Mouse (Mus musculus) activated CD4-positive, CD25-positive, alpha-beta regulatory T cell, adult 4 months (primary cell): ENCODE measurements around the gene Zranb2. TPM values are rescaled to one million over a fixed set of nuclear protein-coding genes. Genes with fewer than 3 reads are reported as not detected.

Experiments
- ATAC-seq: one replicate; pipeline ENCODE4 v1.8.0; 2017
- polyA plus RNA-seq, 2 experiments: library from polyadenylated mRNA; unstranded; fragments of 100-300 nt; shearing (Covaris generic); gene quantifications; one replicate each; pipeline ENCODE4 v1.2.1; 2017

Gene Zranb2
- polyA plus RNA-seq, 2 experiments from 2014 or later = 63.6 to 69.8 TPM

DNA sequence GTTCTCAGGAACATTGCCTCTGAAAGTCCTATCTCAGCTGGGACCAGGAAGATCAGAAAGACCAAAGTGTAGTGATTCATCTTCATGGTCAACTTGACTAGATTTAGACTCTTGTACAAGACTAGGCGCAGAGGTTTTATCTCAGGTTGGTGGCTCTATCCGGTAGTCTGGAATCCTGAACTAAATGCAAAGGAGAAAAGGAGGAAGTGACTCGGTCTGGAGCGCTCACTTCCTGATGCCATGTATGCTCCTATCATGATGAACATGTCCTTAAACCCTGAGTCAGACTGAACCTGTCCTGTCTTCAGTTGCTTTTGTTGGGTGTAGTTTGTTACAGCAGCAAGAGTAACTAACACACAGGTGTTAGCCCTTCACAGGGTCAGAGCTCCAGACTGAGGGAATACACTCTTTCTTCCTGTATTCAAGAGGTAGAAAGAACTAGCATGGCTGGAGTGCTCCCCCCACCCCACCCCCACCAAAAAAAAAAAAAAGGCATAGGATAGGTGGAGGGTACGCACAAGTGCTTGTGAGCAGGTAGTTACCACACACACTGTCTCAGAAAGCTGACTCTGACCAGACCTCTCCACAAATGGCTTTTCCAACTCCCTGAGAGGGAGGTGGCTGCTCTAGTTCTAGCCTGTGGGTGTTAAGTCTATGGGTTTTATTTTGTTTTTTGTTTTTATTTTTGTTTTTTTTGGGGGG lies 44.7 kb downstream of the Zranb2 start:
- ATAC-seq = no peak

GRCm38 (mm10) chr3:157579376-157579775 lies 45.4 kb downstream of the Zranb2 start:
- no peak for ATAC-seq

DNA sequence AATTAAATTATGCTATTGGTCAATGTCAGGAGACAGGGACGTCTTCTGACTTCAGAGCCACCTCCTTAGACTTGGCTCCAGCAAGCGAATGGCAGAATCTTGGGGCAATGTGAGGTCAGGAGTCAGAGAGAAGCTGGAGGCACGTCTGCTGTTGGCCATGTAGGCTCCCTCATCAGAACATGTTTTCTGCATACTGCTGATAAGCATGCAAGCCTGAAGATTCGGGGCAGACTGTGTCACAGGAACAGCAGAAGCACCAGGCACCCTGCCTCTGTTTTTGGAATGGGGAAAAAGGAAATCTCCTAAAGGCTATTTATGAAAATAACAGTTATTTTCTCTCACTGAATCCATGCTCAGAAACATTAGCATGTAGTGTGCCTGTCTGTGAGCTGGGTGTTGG lies 46.3 kb downstream of the Zranb2 start:
- ATAC-seq = no peak

DNA sequence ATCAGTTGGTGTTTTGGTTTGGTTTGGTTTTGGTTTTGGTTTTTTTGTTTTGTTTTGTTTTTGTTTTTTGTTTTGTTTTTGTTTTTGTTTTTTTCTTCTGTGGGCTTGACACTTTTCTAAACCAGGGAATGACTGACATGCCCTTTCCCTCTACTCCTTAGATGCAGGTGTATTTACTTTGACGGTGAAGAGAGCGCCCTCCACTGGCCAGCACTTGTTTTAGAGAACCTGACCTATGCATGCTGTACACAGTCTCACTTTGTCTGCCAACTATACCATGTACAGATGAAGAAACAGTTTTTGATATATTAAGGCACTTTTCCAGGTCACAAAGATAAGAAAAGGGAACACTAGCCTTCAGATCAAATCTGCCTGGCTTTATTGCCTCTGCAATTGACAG lies 47.8 kb downstream of the Zranb2 start:
- no peak for ATAC-seq

- no peak for ATAC-seq
Measured at GRCm38 (mm10) chr3:157582626-157583405, 48.9 kb downstream of the Zranb2 start.

- no peak for ATAC-seq
Measured at GRCm38 (mm10) chr3:157597837-157598379, 63.9 kb downstream of the Zranb2 start.

Other genes starting within 250 kb of the Zranb2 start
- under 1 TPM in 1 of 2 experiments, not detected in 1; 0.56 TPM for gene Ptger3, start 32.7 kb downstream of the Zranb2 start, polyA plus RNA-seq